Mouse (Mus musculus): ENCODE data around the gene Syt2.

The Syt2 gene

DNA sequence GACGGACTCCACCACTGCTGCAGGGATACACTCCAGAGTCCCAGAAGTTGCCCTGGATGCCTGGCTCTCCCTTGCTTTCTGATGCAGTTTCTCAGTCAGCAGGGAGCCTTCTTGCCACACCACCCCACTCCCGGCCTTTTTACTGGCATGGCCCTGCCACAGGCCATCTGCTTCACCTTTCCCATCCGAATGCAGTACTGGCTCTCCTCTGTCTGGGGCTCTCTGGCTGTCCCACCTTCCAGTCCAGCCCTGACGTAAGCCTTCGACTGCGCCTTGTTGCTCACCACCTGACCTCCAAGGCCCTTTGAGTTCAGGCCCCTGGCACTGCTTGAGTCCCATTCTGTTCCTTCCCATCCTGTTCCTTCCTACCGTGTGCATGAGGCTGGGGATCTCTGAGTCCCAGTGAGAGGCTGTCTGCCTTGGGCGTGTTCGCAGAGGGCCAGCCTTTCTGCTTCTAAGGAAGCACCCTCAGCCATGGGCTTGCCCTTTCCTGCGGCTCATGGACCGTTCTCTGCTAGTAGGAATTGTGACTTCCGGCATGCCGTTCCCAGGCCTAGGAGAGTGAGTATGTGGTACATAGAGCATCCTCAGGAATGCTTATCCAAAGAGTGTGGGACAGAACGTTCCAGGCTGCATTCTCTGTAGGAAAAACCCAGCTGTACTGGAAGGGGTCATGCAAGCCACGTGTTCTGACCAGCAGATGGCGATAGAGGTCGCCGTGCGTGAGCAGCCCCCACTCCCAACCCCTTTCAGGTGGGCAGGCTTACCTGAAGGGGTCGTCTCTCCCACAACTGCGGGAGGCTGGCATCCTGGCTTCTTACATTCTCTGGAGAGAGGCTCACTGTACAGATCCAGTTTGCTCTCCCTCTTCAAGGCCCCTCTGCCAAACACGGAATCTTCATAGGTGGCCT lies 58.2 kb downstream of the Syt2 start:
- DNase-seq (ENCODE audit: low spot score): peak; percentile 59

DNA sequence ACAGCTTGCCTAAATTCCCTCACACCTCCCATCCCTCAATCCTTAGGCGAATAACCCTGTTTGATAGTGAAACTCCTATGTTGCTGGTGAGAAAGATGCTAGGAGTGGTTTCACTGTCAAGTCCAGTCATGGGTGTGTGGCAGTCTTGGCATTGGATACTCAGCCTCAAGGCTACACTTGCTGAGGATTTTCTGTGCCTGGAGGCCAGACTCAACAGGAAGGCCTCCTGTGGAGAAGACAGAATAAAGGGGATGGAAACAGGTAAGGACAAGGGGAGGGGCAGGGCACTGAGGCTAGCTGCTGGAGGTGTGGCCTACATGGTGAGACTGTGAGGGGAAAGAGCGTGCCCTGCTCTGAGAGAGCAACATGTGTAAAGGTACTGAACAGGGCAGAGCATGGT lies 60.1 kb downstream of the Syt2 start:
- DNase-seq (ENCODE audit: low spot score): no peak

DNA sequence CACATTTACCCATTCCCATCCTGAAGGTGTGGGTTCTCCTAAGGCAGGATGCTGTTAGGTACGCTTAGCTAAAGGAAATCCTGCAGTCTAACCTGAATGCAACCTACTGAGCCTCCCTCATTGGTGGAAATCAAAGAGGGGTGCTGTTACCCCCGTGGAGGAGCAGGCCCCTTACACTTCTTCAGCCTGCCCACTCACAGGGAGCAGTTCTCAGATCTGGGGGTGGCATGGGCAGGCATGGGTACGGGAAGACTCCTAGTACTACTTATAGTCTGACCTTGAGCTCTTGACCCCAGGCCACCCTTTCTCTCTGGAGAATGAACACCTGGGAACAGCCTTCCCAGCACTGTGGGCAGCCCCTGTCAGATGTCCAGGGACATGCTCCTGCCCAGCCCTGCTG lies 61.0 kb downstream of the Syt2 start:
- no peak for DNase-seq (ENCODE audit: low spot score)

DNA sequence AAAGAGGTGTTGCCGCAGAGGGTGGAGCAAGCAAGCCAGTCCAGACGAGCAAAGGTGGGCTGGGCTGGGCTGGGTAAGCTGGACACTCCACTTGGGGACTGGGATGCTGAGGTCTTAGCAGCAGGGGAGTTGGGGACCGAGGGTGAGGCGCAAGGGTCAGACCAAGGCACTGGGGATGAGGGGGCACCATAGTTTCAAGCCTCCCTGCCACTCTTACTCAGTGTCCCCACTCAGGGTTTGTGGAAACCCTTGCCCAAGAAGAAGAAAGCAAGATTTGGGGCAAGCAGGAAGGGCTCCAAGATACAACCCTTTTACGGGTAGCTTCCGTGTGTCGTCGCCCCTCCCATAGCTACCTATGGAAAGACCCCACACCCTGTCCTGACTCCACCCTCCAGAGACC lies 61.8 kb downstream of the Syt2 start:
- no peak for DNase-seq (ENCODE audit: low spot score)

DNA sequence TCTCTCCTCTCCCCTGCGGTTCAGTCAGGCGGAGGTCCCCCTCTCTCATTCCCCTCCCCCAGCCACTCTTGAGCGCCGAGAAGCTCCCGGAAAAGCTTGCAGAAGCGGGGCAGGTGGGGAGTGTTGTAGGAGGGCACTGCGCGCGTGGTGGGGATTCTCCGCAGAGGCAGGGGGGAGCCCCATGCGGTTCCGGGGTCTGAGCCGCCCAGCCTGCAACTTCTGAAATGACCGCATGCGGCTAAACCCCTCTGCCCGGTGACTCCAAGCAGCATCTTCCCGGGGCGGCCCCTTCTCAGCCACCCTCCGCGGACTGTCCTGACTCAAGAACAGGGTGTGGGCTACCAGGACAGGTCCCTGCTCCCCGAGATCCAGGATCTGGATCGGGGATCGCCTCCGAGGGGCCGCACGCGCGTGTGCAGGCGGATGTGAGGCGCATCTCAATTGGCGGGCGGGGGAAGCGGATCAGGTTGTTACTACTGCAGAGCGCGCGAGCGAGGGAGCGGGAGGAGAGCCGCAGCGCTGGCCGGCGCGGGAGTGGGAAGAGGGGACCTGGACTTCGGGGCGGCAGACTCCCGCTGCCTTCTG lies 62.4 kb downstream of the Syt2 start:
- DNase-seq (ENCODE audit: low spot score): no peak

DNA sequence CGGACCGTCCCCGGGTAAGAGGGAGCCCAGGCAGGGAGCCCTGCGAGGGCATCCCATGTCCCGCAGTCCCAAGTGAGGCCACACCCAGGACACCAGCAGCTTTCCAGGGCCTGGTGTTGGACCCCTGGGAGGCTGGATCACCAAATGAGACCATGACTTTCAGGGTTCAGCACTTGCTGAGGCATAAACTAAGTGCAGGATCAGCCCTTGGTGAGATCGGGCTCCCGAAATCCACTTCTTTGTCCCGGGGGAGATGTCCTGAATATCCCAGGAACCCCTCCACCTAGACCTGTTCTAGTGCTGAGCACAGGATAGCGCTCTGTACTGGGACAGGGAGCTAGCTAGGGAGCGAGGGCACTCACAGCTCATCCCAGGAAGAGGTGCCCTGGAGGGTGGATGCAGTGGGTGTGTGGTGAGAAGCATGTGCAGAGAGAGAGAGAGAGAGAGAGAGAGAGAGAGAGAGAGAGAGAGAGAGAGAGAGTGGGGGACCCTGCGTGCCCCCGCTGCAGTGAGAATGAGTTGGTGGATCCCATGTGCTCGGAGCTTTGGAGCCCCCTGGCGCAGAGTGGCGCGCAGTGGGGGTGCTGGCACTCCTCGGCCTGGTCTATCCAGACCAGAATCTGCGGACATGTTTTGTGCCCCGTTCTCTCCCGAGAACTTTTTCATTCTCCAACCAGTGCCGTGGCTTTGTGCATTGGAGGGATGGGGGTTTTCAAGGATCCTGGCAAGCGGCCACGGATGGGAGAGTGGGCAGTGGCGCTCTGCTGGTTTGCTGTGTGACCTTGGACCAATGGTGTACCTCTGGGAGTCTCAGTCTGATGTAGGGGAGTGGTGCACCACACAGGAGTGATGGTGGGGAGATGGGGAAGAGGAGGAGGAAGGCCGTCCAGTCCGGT lies 63.2 kb downstream of the Syt2 start:
- DNase-seq (ENCODE audit: low spot score): no peak

DNA sequence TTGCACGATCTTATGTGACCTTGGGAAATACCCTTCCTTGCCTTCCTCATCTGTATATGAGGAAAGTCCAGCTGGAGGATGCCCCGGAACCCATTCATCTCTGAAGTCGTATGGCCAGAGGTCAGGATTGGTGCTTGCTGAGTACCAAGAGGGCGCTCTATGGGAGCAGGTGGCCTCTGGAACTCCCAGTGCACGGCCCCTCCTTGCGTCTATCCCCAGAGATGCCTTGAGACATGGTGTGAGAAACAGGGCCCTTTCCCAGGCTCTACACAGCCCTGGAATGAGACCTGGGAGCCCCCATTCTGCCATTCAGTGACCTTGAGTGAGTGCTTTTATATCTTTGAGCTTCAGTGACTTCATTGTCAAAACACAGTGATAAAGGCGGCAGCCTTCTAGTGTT lies 64.6 kb downstream of the Syt2 start:
- no peak for DNase-seq (ENCODE audit: low spot score)

DNA sequence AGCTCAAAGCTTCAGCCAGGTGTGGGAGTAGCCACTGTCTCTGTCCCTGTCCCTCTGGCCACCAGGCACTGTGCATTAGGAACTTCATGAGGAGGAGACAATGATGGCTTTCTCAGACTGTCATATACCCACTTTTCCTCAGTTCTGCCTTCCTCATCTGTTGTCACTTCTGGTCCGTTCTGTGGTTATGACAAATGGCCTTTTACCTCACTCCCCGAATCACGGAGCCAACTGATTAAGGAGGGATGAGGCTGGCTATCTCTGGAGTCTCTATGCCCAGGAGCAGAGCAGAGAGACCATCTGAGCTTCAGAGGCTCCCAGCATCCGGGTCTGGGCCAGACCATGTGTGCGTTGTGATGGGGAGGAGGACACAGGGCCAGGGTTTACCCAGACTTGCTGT lies 65.2 kb downstream of the Syt2 start:
- no peak for DNase-seq (ENCODE audit: low spot score)

DNA sequence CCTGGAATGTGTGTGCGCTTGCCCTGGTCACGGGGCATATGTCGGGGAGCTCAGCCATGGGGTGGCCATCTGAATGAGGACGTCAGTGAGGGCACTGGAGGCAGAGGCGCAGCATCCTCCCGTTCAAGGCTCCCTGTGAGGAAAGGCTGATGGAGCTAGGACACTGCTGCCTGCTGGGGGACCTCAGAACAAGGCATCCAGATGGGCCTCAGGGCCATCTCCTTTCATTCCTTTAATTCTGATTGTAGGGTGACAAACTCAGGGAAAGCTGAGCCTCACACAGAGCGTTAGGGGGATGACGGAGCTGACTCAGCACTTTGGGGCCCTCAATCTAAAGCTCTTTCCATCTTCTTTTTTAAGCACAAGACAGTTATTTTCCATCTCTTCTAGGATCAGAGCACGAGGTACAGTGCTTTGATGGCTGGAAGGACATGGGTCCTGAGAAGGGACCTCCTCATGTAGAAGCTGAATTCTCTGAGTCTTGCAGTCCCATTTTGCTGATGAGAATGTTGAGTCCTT lies 66.4 kb downstream of the Syt2 start:
- DNase-seq (ENCODE audit: low spot score): no peak

DNA sequence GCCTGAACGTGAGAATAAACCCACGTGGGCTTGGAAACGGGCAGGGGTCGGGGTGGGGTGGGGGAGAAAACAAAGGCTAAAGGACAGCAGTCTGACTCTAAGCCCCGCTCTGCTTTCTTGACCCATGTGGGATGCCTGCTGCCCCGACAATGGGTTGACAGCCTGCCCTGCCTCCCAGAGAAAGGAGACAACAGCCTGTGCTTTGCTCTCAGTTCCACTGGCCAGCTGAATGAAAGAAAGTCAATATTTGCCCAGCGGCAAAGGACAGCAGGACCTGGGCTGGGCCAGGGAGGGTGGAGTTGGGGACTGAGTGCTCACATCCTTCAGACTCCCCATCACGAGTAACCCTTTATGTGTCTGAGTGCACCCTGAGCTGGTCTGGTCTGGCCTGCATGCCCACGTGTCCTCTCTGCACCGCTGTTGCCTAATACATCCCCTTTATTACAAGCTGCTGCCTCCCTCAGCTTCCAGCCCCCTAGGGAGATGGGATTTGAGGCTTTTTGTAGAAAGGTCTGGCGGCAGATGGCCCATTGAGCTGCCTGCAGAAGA lies 67.0 kb downstream of the Syt2 start:
- DNase-seq (ENCODE audit: low spot score): no peak

DNA sequence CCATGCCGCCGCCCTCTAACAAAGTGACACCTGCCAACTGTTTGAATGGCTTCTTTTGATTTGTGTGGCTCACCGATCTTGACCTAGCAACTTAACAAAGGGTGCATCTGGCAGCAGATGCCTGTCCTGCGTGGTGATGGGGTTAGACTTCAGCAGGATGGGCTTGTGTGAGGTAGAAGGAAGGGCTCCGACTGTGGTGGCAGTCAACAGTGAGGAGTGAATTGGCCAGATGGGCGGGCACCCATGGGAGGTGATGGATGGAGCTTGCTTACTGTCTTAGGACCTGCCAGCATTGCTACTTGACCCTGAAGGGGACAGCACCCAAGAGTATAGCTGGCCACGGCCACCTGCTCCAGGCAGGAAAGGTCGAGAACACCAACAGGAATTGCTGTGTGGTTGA lies 67.7 kb downstream of the Syt2 start:
- DNase-seq (ENCODE audit: low spot score): no peak

DNA sequence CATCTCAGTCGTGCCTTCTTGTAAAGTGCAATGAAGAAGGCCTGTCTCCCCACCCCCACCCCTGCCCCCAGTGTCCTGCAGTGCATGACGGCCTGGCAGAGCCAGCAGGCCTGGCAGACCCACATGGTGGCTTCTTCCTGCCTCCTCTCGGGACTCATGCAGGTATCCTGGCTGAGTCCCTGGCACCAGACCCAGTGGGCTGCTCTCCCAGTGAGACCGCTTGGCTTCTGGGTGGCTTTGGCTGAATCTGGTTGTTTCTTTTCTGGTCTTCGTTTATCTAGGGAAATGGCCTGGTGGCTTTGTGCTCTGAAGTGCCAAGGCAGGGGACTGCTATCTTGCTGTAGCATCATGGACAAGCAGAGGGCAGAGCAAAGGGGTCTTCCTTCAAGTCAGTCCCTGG lies 68.6 kb downstream of the Syt2 start:
- DNase-seq (ENCODE audit: low spot score): no peak

DNA sequence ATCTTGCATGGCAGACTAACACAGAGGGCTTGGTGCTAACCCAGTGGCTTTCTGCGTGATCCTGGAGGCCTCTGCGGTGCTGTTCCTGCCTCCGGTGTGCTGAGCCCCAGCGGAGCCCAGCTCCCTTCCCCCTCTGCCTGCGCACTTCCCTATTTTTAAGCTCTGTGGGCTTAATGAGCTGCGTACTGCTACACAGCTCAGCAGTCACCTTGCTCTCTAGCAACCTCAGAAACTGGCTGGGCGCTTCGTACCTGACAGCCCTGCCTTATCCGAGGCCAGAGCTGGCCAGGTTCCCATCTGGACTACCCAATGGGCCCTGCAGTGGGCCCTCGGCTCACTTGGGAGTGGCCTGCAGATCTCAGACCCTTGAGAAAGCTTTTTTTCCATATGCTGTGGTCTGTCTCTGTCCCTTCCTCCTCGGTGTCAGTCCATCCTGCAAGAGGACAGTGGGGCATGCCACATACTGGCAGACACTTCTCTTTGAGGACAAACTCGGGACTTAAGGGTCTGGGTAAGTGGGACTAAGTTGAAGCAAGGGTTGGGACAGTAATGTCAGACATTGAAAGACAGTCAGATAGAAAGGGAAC lies 73.3 kb downstream of the Syt2 start:
- DNase-seq (ENCODE audit: low spot score): no peak

DNA sequence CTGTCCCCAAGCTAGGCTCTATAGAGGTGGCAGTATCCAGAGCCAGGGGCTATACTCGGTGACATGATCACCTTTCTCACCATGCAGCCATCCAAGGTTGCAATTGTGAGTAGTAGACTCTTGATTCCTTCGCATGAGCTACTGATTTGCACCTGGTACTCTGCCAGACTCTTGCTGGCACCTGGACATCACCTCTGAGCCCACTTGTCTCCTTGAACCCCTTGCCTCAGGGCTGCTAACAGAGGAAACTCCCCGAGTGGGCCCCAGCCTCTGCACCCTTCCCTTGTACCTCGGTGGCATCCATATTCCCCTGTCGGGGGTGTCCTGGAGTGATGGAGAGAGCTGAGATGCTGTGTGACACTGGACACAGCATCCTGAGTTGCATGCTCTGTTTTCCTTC lies 75.0 kb downstream of the Syt2 start:
- no peak for DNase-seq (ENCODE audit: low spot score)

DNA sequence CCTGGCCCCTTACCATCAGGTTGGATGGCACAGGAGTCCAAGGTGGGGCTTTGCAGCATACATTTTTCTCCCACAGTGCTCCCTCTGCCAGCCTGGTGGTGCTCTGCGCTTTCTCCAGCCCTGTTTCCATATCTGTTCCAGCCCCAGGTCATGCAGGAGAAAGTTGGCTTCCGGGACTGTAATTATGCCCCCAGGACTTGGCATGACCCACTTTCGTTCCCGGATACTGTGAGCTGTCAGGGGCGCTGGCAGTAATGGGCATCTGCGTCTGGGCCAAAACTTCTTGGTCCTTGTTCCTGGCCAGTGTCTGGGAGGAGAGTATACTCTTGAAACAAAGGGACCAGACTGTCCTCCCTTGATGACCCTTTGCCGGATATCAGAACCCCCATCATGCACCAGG lies 76.4 kb downstream of the Syt2 start:
- DNase-seq (ENCODE audit: low spot score): no peak

DNA sequence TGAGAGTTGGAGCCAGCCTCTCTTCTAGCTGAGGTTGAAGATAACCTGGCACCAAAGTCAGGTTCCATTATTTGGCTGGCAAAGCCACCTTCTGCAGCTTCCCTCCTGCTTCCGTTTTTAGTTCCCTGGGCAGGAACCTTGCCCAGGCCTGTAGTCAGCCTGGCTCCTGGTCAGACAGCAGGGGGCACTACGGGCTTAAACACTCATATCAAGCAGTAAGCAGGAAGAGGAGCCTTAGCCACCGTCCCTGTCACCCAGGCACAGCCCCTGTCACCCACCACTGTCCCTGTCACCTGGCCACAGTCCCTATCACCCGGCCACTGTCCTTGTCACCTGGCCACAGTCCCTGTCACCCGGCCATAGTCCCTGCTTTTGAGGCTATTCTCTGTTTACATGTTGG lies 78.8 kb downstream of the Syt2 start:
- no peak for DNase-seq (ENCODE audit: low spot score)

DNA sequence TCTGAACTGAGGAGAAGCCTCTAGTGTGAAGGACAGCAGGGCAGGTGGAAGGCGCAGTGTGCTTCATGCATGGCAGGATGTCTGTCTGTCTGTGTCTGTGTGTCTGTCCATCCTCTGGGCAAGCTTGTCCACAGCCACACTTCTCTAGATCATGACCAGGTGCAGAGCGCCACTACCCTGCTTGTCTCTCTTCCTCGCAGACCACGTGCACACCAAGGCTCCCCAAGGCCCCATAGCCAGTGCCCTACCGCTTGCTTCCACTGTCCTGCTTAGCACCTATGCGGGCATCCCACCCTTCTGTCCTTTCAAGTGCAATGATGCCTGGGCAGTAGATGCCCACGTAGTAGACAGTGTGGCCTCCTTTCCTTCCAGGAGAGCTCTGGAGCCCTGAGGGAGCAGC lies 80.0 kb downstream of the Syt2 start:
- DNase-seq (ENCODE audit: low spot score): no peak

DNA sequence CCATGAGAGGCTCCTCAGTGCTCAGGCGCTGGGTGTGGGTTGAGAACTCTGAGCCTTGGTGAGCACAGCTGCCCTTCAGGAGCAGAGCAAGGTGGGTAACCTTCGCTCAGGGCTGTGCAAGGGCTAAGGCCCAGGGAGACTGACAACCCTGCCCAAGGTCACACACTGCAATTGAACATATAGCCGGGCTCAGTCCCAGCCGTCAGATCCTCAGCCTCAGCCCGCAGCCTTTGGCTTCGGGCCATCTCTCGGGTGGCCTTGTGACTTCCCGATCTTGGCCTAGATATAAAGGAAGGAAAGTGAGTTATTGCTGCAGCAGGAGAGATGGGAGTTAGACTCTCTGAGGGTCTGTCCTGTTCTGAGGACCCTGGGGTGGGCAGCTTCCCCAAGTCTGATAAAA lies 80.8 kb downstream of the Syt2 start:
- no peak for DNase-seq (ENCODE audit: low spot score)

DNA sequence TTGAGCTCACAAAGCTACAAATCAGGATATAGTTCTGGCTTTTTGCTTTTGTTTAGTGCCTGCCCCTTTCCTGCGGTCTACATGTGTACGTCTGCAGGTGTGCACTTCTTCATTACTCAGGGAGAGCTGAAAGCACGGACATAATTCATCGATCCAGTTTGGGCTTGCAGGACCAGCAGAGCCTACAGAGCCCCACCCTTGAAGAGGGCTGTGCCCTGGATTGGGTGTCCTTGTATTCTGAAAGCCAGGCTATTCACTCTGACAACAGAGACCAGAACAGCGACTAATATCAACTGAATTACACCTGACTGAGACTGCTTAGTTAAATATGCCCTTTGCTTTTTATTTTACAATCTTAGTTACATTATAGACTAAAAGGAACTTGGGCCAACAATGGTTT lies 87.2 kb downstream of the Syt2 start:
- no peak for DNase-seq (ENCODE audit: low spot score)

DNA sequence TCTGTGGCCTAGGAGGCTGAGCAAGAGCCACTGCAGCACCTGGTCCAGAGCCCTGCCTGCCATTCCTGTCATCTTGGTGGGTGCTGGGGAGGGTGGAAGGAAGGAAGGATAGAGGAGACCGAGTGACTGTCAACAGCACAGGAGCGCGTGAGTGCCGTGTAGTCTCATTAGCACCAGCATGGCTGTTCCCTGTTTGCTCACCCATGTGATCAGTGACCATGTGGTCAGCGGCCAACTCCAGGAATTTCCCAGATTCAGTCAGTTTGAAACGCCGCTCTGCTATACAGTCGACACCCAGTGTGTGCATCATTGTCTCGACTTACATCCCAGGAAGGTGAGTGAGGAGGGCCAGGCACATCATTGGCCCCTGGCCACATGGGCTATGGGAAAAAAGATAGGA lies 91.0 kb downstream of the Syt2 start:
- no peak for DNase-seq (ENCODE audit: low spot score)

DNA sequence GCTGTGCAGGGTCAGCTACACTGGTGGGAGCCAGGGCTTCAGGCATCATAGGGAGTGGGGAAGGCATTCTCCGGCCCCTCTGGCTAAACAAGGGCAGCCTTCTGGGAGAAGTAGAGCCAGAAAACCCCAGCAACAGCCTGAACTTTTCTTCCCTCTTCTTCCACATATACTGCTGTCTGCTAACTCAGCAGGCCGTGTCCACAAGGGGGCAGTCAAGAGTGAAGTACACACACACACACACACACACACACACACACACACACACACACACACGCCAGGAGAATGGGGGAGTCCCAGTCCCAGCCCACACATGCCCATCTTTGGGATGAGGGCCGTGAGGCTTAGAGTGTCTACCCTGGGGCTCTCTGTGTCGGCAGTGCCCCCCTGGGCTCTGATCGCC lies 95.0 kb downstream of the Syt2 start:
- DNase-seq (ENCODE audit: low spot score): no peak

All from testis, postnatal 14 days (tissue).